Mouse (Mus musculus) G1E (cell line): ENCODE measurements around the gene Bcl2l2. TPM values are rescaled to one million over a fixed set of nuclear protein-coding genes. Genes with fewer than 3 reads are reported as not detected.

Source experiments
- ATAC-seq: 2 replicates; pipeline ENCODE4 v1.8.0; 2016; ENCODE audit warnings: mild to moderate bottlenecking; ENCODE audit not compliant: insufficient number of reproducible peaks, poor library complexity, low FRiP score, severe bottlenecking; ENCODE audit errors: extremely low read depth
- DNase-seq: peaks from one replicate; pipeline ENCODE4 v3.0.0; 2012; ENCODE audit warnings: low spot score
- H3K27me3 ChIP-seq: 2 replicates; pipeline ENCODE4 v1.6.1; 2012; ENCODE audit warnings: mild to moderate bottlenecking, low read length, inconsistent platforms; ENCODE audit not compliant: insufficient read depth
- H3K36me3 ChIP-seq: replicated peaks from 2 replicates; pipeline ENCODE3; 2012; ENCODE audit warnings: mild to moderate bottlenecking, inconsistent platforms
- H3K4me1 ChIP-seq: 2 replicates; pipeline ENCODE4 v1.6.1; 2012; ENCODE audit warnings: low read depth, low read length, inconsistent platforms, mixed read lengths; ENCODE audit not compliant: insufficient read depth
- H3K4me3 ChIP-seq: 2 replicates; pipeline ENCODE4 v1.5.1; 2012; ENCODE audit warnings: low read depth, mild to moderate bottlenecking, inconsistent platforms, low read length, moderate library complexity, mixed read lengths
- H3K9me3 ChIP-seq: replicated peaks from 2 replicates; pipeline ENCODE4 v1.6.1; 2012; ENCODE audit warnings: inconsistent platforms
- CTCF ChIP-seq: IDR thresholded peaks from 2 replicates; pipeline ENCODE4 v1.5.1; 2012; ENCODE audit warnings: low read depth, low read length, inconsistent platforms, mixed read lengths
- GATA1 ChIP-seq: IDR thresholded peaks from 2 replicates; pipeline ENCODE4 v1.6.1; 2012; ENCODE audit warnings: borderline replicate concordance, low read length, inconsistent platforms, mixed read lengths
- GATA2 ChIP-seq: IDR thresholded peaks from 2 replicates; pipeline ENCODE4 v1.6.1; 2012; ENCODE audit warnings: low read depth, low read length, inconsistent platforms, borderline replicate concordance
- POLR2AphosphoS5 ChIP-seq: IDR thresholded peaks from 2 replicates; pipeline ENCODE4 v1.6.1; 2012; ENCODE audit warnings: low read depth, low read length, inconsistent platforms; ENCODE audit not compliant: insufficient replicate concordance
- TAL1 ChIP-seq: conservative IDR thresholded peaks from 2 replicates; pipeline ENCODE4 v1.6.1; 2012; ENCODE audit warnings: low read depth, low read length, inconsistent platforms, mixed read lengths
- polyA plus RNA-seq: library from polyadenylated mRNA; stranded (reverse); fragments of >175 nt; gene quantifications from 2 replicates; pipeline ENCODE4 v1.2.3, GENCODE M21; 2012
- total RNA-seq, 2 experiments: library from RNA; stranded (forward) in 1 of 2; stranded (reverse) in 1 of 2; fragments of 200-1000 nt in 1 of 2; fragments of >200 nt in 1 of 2; fragmentation: Nextera tagmentation in 1 of 2; gene quantifications; 2 replicates each; pipeline ENCODE4 v1.2.3; 2014 to 2017

The Bcl2l2 gene
- total and polyA plus RNA-seq, 3 experiments = 9.9 to 25.2 (median 14.0) TPM

DNA sequence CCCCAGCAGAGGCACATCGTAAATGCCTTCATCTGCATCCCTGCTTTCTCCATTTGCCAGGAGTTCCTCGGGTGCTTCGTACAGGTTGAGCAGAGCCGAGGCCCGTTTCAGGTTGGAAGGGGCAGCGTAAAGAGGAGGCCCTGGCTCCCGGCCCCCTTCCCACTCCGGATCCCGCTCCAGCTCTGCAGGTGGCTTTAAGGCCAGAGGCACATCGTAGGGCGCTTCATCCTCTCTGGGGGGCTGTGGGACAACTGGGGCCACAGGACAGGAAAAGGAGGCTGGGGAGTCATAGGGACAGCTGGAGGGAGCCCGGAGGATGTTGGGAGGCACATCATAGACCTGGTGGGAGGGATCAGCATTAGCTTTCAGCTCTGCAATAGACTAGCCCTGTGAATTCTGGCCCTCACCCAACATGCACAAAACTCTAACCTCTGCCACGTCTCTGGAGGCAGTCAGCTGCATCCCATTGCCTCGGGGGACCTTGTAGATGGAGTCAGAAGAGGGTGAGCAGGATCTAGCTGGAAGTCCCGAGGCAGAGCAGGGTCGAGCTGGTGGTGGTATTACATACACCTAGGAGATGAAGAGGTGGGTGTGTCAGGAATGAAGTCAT lies 37.0 kb downstream of the Bcl2l2 start:
- Histone ChIP-seq H3K27me3 (peaks cover 50% of the 10 kb centered on the region), H3K9me3 (no peaks in the 10 kb centered on the region), H3K4me1 (peaks cover 8% of the 10 kb centered on the region), H3K36me3 (no peaks in the 10 kb centered on the region), H3K4me3 (no peak overlapping the region)
- no peak for DNase-seq
- ATAC-seq = no peak
- TF ChIP-seq CTCF (no peak), GATA1 (no peak), TAL1 (no peak), GATA2 (no peak), POLR2AphosphoS5 (no peak)

GRCm38 (mm10) chr14:54924641-54925348 lies 41.6 kb downstream of the Bcl2l2 start:
- peaks cover 8% of the 10 kb centered on the region for H3K4me1 ChIP-seq
- no peaks in the 10 kb centered on the region for H3K9me3 ChIP-seq
- H3K36me3 ChIP-seq = no peaks in the 10 kb centered on the region
- peaks cover 72% of the 10 kb centered on the region for H3K27me3 ChIP-seq
- TF ChIP-seq CTCF (no peak), TAL1 (no peak), GATA2 (no peak)
- peak overlapping the region; percentile 28; the same call in 1 of the 2 replicates for H3K4me3 ChIP-seq
- DNase-seq (peak; percentile 57), ATAC-seq (peak; percentile 54)

DNA sequence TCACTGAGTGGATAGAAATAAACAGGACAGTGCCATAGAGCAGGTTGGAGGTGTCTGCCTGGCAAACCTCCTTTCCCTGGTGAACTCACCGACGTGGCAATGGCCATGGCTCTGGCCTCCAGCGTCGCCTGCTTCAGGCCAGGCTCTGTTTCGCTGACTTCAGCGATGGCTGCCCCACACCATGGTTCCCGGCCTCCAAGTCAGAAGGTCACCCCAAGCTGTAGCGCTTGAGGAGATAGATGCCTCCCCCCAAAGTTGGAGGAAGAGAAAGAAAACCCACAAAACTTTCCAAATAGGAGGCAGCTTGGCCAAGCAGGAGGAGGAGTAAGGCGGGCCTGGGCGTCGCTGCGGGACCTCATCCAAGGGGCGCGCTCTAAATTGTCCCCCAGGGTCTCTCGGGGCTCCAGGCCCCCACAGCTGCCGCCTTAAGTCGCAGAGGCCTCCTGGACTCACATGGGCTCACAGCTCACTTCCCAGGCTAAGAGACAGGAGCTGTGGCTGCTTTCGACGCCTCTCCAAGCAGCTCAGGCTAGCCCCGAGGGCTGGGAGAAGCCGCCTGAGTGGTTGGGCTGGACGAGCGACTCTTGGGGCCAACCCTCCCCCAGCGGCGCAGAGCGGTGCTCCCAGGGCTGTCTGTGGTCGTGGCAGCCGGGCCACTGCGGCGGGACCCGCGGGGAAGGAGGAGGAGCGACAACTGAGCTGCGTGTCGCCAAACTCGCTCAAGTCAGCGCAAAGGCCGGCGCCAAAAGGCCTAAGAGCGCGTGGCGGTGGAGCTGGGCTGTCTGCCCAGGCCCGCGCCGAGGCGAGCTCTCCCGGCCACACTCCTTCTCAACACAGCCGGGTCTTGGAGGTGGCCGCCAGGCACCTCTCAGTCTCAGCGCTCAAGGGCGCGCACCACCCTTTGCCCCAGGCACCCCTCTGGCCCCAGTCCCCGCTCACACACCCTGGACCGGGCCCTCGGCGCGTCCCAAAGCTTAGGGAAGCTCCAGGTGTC lies 42.5 kb downstream of the Bcl2l2 start, which contains the start of gene Efs:
Gene Efs (minus strand): TSS at position 778 of the 994 bp plus-strand sequence.
- Histone ChIP-seq H3K4me3 (no peak within 1 kb of the TSS; the same call in 1 of the 2 replicates), H3K27me3 (peaks cover 64% of the 10 kb centered on the region), H3K4me1 (peaks cover 8% of the 10 kb centered on the region), H3K9me3 (no peaks in the 10 kb centered on the region), H3K36me3 (no peaks in the 10 kb centered on the region)
- TF ChIP-seq GATA1 = no peak
- no peak for TF ChIP-seq TAL1
- TF ChIP-seq GATA2 = no peak
- TF ChIP-seq CTCF = no peak
- no peak for TF ChIP-seq POLR2AphosphoS5
- DNase-seq (no peak), ATAC-seq (no peak)

DNA sequence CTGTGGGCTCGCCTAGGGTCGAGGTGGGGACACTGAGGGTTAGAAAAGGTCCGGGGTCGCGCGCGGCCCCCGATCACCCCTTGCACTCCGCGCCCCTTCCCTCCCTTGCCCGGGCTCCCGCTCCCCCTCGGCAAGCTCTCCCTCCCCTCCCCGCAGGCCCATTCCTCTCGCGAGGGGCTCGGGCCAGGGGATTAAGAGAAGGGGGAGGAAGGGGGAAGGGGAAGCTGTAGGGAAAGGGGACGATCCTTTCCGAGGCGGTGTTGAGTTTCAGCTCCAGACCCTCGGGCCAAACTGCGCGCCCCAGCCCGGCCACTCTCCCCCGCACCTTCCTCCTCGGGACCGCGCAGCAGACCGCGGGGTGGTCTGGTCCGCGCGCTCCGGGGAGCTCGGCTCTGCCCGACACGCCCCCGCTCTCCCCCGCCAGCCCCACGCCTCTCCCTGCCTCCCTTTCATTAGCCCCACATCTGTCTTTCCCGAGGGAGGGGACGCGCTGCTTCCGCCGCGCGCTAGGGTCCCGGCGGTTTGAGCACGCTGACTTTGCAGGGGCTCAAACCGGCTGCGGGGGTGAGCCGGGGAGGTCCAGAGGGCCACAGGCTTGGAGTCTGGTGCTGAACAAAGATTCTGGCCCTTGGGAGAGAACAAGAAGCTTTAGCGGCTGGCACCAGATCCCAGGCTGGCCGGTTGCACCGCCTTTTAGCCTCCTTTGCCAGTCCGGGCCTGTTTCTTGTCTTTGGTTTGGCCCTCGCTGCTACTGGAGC lies 43.4 kb downstream of the Bcl2l2 start:
- DNase-seq (no peak), ATAC-seq (no peak)
- no peaks in the 10 kb centered on the region for H3K36me3 ChIP-seq
- no peak overlapping the region for H3K4me3 ChIP-seq
- H3K27me3 ChIP-seq = peaks cover 59% of the 10 kb centered on the region
- no peak for TF ChIP-seq TAL1
- TF ChIP-seq GATA1 = no peak
- TF ChIP-seq GATA2 = no peak
- TF ChIP-seq POLR2AphosphoS5 = no peak
- no peak for TF ChIP-seq CTCF
- H3K9me3 ChIP-seq = no peaks in the 10 kb centered on the region
- peaks cover 8% of the 10 kb centered on the region for H3K4me1 ChIP-seq

DNA sequence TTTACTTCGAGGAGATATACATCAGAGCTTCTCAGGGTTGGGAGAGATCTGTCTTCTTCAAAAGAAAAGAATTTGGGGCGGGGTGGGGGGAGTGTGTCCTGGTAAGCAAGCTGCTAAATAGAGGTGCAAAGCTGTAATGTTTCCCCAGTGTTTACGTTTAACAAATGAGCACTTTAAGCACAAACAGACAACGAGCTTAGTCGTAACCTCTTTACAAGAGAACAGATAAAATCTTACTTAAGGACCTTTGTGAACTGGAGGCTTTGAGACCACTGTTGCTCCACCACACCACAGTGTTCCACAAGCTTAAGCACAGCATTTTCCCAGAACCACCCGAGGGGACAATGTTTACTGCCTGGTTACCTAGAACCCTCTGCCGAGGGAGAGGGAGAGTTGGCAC lies 44.1 kb downstream of the Bcl2l2 start:
- no peak for DNase-seq
- peaks cover 56% of the 10 kb centered on the region for H3K27me3 ChIP-seq
- H3K36me3 ChIP-seq = no peaks in the 10 kb centered on the region
- no peaks in the 10 kb centered on the region for H3K9me3 ChIP-seq
- no peak for ATAC-seq
- peaks cover 8% of the 10 kb centered on the region for H3K4me1 ChIP-seq
- TF ChIP-seq CTCF (no peak), GATA2 (no peak), GATA1 (no peak), TAL1 (no peak), POLR2AphosphoS5 (no peak)
- no peak overlapping the region for H3K4me3 ChIP-seq
